Mouse (Mus musculus) kidney, adult 18-20 months (tissue): ENCODE measurements around the gene Snrpa1.

ENCODE experiments used
- DNase-seq: peaks from one replicate; pipeline ENCODE4 v3.0.0; 2021

Snrpa1 gene

GRCm38 (mm10) chr7:66115821-66116343 is 57.1 kb downstream of the Snrpa1 start:
- DNase-seq = no peak

GRCm38 (mm10) chr7:66116906-66117482 is 58.2 kb downstream of the Snrpa1 start:
- no peak for DNase-seq

- no peak for DNase-seq
These were observed 59.2 kb downstream of the Snrpa1 start for GRCm38 (mm10) chr7:66118046-66118445.

DNA sequence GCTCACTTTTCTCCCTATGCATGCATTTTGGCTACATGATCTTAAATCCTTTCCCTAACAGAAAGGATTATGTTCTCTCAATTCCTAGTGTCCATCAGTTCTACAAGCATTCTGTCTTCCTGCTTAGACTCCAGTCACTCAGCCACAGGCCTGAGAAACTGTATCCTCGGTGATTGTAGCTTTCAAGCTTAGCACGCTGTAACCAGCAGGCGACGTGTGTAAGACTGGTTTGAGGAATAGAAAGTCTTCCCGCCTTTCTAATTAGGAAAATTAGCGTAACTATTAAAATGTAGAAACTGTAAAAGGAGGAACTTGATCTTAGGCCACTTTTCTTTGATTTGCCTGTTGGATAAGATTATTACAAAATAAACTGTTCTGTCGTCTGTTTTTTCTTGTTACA is 60.0 kb downstream of the Snrpa1 start:
- no peak for DNase-seq

DNA sequence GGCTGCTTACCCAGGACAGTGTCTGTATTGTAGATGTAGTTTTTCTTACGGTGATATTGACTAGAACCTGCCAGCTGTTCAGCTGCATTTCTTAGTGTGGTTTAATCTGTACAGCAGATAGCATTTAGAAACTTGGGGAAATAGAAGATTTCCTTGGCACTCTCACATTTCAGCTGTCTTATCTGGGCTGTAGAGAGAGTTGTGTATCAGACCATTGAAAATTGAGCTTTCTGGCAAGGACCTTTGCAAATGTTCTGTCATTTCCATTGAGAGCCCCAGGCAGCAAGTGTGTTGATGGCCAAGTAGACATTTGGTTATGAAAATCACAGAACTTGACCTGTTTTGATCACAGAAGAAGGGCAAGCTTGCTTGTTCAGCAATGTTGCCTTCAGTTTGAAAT is 61.3 kb downstream of the Snrpa1 start:
- no peak for DNase-seq

DNA sequence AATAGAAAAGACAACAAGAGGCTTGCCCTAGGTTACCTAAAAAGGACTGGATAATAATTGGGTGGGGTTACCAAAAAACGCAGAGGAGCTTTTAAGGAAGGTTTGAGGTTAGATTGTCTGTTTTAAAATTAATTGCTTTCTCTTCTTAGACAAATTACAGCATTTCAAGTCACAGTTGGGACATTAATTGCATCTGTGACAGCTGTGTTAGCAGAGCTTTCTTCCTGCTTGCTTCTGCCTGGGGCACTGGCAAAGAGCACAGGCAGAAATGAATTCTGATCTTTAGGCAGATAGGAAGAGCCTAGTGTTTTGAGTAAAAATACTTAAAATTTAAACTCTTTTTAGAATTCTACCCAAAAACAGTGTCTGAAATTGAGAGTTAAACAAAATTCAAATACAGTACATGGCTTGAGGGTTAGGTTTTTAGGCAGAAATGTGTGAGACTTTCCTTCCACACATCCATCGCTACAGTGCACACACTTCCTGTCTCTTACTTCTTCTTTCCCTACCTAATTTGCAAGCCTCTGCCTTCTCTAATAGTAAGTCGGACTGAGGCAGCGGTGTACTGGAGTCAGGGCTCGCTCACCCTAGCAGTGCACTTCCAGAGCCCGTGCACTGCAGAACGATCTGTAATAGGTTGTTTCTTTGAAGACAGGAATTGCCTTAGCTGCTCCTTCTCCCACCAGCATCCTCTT is 62.0 kb downstream of the Snrpa1 start:
- no peak for DNase-seq
